Mouse (Mus musculus): Measurements from ENCODE around the gene Qsox2. TPM values are rescaled to one million over a fixed set of nuclear protein-coding genes. Genes with fewer than 3 reads are reported as not detected.

Gene Qsox2
- 2.8 to 5.5 TPM (median 3.6 TPM) in 3 replicates for total RNA-seq (2017)

GRCm38 (mm10) chr2:26237290-26237782 is at the start of gene Qsox2:
Qsox2 (minus strand) TSS chr2:26237525.
- ATAC-seq (replicated peaks; ENCODE audit: insufficient number of reproducible peaks, low FRiP score, low TSS enrichment, poor library complexity, severe bottlenecking): peak; percentile 82

DNA sequence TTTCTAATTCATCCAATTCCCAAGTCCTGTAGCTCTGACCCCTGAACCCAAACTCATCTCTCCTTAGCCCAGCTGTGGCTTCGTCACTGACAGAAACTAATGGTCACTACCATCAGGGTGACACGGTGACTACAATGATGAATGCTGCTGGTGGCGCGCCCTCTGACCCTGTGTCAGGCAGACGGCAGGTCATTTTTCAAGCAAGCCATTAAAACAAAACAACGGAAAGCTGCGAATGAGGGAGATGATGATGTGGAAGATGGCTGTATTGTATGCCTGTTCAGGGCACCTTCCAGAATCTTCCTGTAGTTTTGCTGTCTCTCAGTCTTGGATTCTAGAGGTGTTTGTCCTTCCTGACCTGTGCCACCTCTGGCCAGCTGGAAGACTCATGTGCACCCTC is 49.1 kb upstream of the Qsox2 start:
- no peak for ATAC-seq (replicated peaks; ENCODE audit: insufficient number of reproducible peaks, low FRiP score, low TSS enrichment, poor library complexity, severe bottlenecking)

GRCm38 (mm10) chr2:26285804-26286203 is 48.5 kb upstream of the Qsox2 start:
- no peak for ATAC-seq (replicated peaks; ENCODE audit: insufficient number of reproducible peaks, low FRiP score, low TSS enrichment, poor library complexity, severe bottlenecking)

DNA sequence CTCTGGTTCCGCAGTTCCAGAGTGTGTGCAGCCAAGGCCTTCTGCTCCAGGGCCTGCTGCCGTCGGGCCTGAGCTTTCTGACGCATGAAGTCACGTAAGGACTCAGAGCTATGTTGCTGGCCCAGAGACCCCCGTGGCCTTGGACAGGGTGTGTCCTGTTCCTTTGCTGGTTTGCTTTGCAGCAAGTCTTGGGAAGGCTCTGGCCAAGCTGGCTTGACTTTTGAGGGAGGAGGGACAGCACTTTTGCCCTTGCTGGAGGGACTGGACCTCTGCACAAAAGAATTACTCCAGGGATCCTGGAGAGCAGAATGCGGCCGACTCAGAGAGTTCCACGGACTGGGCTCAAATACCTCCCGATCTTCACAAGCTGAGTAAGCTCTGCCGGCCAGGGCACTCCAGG is 43.3 kb upstream of the Qsox2 start:
- no peak for ATAC-seq (replicated peaks; ENCODE audit: insufficient number of reproducible peaks, low FRiP score, low TSS enrichment, poor library complexity, severe bottlenecking)

- ATAC-seq (replicated peaks; ENCODE audit: insufficient number of reproducible peaks, low FRiP score, low TSS enrichment, poor library complexity, severe bottlenecking): no peak
Observed at GRCm38 (mm10) chr2:26279712-26280111, 42.4 kb upstream of the Qsox2 start.

DNA sequence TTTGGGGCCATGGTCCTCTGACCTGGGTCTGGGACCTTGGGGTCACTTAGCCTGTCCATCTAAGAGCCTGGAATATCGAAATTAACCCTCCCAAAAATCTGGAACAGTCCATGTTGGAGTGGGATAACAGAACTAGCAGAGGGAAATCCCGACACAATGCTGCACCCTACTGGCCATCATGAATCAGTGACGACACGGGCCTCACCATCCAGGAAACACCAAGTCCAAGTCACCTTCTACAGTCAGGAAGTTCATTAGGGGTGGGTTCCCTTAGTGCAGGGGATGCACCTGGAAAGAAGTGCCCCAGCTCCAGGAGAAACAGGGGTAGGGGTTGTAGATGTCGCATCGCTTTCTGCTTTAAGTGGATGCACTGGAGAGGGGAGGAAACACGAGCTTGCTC is 36.3 kb upstream of the Qsox2 start:
- ATAC-seq (replicated peaks; ENCODE audit: insufficient number of reproducible peaks, low FRiP score, low TSS enrichment, poor library complexity, severe bottlenecking): no peak

- no peak for ATAC-seq (replicated peaks; ENCODE audit: insufficient number of reproducible peaks, low FRiP score, low TSS enrichment, poor library complexity, severe bottlenecking)
Observed at GRCm38 (mm10) chr2:26268216-26268615, 30.9 kb upstream of the Qsox2 start.

DNA sequence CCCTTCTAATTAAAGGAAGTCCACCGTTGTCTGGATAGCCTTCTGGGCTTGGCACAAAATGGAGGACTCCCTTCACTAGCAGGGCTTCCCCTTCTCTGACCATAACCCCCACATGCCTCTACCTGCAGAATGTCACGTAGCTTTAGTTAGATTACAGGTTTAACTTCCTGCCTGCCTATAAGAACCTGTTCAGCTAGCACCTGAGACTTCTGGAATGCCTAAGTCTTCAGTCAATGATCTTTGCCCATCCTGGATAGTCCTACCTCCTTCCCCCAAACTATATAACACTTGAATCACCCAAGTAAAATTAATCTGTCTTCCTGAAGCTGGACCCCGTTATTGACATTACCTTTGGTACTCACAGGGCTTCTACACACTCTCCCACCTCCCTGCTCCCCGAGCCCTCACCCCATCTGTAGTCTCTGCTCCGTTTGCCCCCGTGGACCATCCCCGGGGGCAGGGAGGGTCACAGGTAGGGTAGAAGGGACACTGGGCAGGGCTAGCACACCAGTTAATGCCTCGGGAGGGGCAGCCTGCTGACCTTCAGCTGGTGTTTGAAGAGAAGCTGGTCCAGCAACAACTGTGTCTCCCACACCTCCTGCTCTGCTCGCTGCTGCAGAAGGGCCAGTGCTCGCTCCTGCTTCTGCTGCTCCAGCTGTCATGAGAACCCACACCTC is 28.9 kb upstream of the Qsox2 start:
- no peak for ATAC-seq (replicated peaks; ENCODE audit: insufficient number of reproducible peaks, low FRiP score, low TSS enrichment, poor library complexity, severe bottlenecking)

DNA sequence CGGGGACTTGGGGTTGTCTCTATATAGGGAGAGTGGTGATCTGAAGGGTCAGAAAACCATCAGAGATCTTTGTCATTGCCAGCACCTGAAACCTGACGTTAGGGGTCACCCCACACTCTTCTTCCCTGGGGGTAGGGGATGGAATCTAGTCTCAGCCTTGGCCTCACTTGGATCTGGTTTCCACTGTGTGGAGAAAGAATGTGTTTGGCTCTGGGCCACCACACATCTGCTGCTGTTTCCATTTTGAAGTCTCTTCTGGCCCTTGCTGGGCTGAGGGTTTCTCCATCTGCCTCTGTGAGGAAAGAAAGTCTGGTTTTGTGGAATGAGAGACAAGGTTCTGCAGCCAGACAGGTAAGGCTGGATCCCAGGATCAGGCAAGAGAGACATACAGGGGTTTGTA is 27.8 kb upstream of the Qsox2 start:
- no peak for ATAC-seq (replicated peaks; ENCODE audit: insufficient number of reproducible peaks, low FRiP score, low TSS enrichment, poor library complexity, severe bottlenecking)

DNA sequence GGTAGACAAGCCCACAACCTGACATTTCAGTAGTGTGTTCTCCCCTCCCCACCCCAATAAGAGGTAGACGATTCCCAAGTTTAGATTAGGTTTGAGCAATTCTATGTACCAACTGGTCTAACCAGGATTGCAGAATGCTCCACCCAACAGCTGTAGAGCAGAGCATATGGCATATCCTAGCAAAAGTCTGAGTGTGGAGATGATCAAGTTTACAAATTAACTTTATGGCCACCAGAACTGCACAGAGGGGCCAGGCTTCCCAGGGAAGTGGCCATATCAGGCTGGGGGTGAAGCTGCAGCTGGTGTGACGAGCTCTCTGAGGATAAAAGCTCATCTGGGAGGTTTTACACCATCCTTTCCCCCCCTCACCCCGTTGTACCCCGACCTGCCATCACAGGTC is 27.3 kb upstream of the Qsox2 start:
- no peak for ATAC-seq (replicated peaks; ENCODE audit: insufficient number of reproducible peaks, low FRiP score, low TSS enrichment, poor library complexity, severe bottlenecking)

GRCm38 (mm10) chr2:26257315-26258096 is 20.2 kb upstream of the Qsox2 start:
- ATAC-seq (replicated peaks; ENCODE audit: insufficient number of reproducible peaks, low FRiP score, low TSS enrichment, poor library complexity, severe bottlenecking): no peak

DNA sequence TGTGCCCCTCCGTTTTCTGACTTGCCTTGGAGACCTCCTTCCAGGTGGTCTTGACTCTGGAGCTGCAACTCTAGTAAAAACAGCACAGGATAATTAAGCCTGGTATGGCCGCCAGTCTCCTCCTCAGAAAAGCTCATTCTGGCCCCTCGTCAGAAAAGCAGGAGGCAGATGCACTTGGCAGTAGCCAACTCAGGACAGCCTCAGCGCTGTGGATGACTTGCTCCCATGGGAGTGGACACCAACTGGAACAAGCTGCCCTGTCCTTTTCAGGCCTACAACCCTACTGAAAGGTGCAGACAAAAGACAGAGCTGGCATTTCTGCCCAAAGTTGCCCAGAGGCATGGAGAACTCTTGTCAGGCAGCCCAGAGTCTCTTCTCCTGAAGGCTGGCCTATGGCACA is 17.5 kb upstream of the Qsox2 start:
- no peak for ATAC-seq (replicated peaks; ENCODE audit: insufficient number of reproducible peaks, low FRiP score, low TSS enrichment, poor library complexity, severe bottlenecking)

GRCm38 (mm10) chr2:26252514-26253206 is 15.3 kb upstream of the Qsox2 start:
- ATAC-seq (replicated peaks; ENCODE audit: insufficient number of reproducible peaks, low FRiP score, low TSS enrichment, poor library complexity, severe bottlenecking): no peak

DNA sequence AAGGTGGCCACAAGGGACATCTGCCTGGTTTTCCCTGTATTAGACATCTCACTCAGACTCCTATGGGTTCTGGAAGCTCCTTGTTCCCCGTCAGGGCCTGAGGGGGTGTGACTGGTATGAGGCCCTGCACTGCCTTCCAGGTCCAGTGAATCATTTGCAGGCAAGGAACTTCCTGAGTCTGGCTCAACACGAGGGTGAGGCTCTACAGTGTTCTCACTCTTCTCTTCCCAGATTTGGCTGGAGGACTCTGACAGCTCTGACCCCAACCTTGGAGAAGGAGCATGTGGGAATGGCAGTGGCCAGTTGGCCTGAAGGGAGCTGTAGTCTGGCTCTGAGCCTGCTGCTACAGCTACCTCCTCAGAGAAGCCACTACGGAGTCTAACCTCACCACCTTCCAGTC is 10.2 kb upstream of the Qsox2 start:
- ATAC-seq (replicated peaks; ENCODE audit: insufficient number of reproducible peaks, low FRiP score, low TSS enrichment, poor library complexity, severe bottlenecking): no peak

- ATAC-seq (replicated peaks; ENCODE audit: insufficient number of reproducible peaks, low FRiP score, low TSS enrichment, poor library complexity, severe bottlenecking): no peak
Observed at GRCm38 (mm10) chr2:26240841-26241240, 3.5 kb upstream of the Qsox2 start.

DNA sequence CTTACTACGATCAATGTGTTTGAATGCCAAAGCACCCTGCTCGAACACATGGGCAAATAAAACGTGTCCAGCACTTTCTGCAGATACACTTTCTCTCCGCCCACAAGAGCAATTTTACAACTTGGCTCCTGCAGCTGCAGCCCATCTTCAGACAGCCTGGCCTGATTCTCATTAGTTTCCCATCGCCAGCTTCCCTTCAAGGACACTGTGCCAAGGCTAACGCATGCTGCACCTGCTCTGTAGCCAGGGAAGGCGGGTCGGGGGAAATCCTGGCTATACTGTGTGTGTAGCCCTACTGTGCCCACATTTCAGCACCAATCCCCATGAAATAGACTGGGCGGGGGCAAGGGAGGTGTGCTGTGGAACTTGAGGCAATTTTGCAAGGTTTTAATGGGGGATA is 3.0 kb upstream of the Qsox2 start:
- no peak for ATAC-seq (replicated peaks; ENCODE audit: insufficient number of reproducible peaks, low FRiP score, low TSS enrichment, poor library complexity, severe bottlenecking)

DNA sequence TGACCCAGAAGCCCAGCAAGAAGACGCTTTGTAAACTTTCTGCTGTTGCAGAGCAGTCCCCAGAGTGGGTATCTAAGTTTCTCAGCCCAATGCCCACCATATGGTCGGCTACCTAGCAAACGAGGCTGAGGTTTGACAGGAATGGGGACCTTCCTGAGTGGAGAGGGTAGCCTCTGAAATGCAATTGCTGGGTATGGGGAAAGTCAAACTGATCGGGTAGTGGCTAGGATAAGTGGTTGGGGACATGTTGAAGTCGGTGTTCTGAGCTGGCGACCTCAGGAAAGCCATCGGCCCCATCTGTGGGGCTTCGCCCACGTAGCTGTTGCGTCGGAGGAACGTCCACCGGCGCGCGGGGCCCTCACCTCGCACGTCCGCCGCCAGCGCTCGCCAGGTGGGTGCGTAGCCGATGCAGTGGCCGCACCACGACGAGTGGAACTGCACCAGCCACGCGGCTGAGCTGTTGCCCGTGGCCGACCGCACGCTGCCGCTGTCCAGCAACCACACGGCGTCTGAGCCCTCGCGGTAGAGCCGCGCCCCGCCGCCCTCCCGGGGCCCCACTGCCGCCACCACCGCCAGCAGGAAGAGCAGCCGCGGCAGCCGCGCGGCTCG is 540 bp downstream of the Qsox2 start:
- ATAC-seq (replicated peaks; ENCODE audit: insufficient number of reproducible peaks, low FRiP score, low TSS enrichment, poor library complexity, severe bottlenecking): no peak

DNA sequence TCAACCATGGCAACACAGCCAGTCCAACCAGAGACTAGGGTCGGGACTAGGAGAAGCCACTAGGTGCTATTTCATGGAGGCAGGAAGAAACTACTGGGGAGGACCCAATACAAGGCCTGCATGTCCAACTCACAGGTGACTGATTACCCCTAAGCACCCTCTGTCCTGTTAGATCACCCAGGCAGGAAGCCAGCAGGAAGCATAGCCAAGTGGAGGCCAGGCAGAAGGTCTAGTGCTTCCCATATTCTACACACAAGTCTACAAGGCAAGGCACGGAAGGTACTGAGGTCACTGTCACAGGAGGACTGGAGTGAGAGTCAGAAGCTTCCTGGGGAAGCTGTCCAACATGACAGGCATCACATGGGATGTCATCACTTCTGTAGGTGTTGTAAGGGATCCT is 2.6 kb downstream of the Qsox2 start:
- no peak for ATAC-seq (replicated peaks; ENCODE audit: insufficient number of reproducible peaks, low FRiP score, low TSS enrichment, poor library complexity, severe bottlenecking)

GRCm38 (mm10) chr2:26234253-26234652 is 3.1 kb downstream of the Qsox2 start:
- ATAC-seq (replicated peaks; ENCODE audit: insufficient number of reproducible peaks, low FRiP score, low TSS enrichment, poor library complexity, severe bottlenecking): no peak
